Mouse (Mus musculus): ENCODE measurements at regions not wholly inside any gene's neighbourhood (a gene's known extent, or its start where the extent isn't known, plus 50 kb on each side); places are given as distances from the start of the nearest gene placed in this dataset.

GRCm38 (mm10) chr6:14025898-14026297 is 154.6 kb upstream of the 2610001J05Rik start:
- DNase-seq (ENCODE audit: low spot score) (no peak), ATAC-seq (ENCODE audit: extremely low read depth, insufficient number of reproducible peaks, low FRiP score, poor library complexity, severe bottlenecking) (no peak)
- Histone ChIP-seq H3K27me3 (ENCODE audit: insufficient read depth, low read length) (no peaks in the 10 kb centered on the region), H3K9me3 (replicated peaks) (no peaks in the 10 kb centered on the region), H3K4me1 (ENCODE audit: insufficient read depth, low read depth, low read length) (no peaks in the 10 kb centered on the region), H3K4me3 (ENCODE audit: low read depth, low read length) (no peak overlapping the region), H3K36me3 (replicated peaks) (no peaks in the 10 kb centered on the region)
- no peak for TF ChIP-seq POLR2AphosphoS5 (IDR thresholded peaks at IDR 0.05; ENCODE audit: insufficient replicate concordance, low read depth, low read length)
- TF ChIP-seq CTCF (IDR thresholded peaks at IDR 0.05; ENCODE audit: low read depth, low read length) = no peak
- no peak for TF ChIP-seq TAL1 (conservative IDR thresholded peaks at IDR 0.05; ENCODE audit: low read depth, low read length)
- no peak for TF ChIP-seq GATA1 (IDR thresholded peaks at IDR 0.05; ENCODE audit: borderline replicate concordance, low read length)
- no peak for TF ChIP-seq GATA2 (IDR thresholded peaks at IDR 0.05; ENCODE audit: borderline replicate concordance, low read depth, low read length)

- no peak overlapping the region for H3K4me3 ChIP-seq (ENCODE audit: low read depth, low read length)
- TF ChIP-seq GATA1 (IDR thresholded peaks at IDR 0.05; ENCODE audit: borderline replicate concordance, low read length) = no peak
- TF ChIP-seq CTCF (IDR thresholded peaks at IDR 0.05; ENCODE audit: low read depth, low read length) = no peak
- no peak for TF ChIP-seq GATA2 (IDR thresholded peaks at IDR 0.05; ENCODE audit: borderline replicate concordance, low read depth, low read length)
- TF ChIP-seq TAL1 (conservative IDR thresholded peaks at IDR 0.05; ENCODE audit: low read depth, low read length) = no peak
- TF ChIP-seq POLR2AphosphoS5 (IDR thresholded peaks at IDR 0.05; ENCODE audit: insufficient replicate concordance, low read depth, low read length) = no peak
- H3K9me3 ChIP-seq (replicated peaks) = no peaks in the 10 kb centered on the region
- no peaks in the 10 kb centered on the region for H3K27me3 ChIP-seq (ENCODE audit: insufficient read depth, low read length)
- H3K4me1 ChIP-seq (ENCODE audit: insufficient read depth, low read depth, low read length) = no peaks in the 10 kb centered on the region
- DNase-seq (ENCODE audit: low spot score) = no peak
- no peak for ATAC-seq (ENCODE audit: extremely low read depth, insufficient number of reproducible peaks, low FRiP score, poor library complexity, severe bottlenecking)
- no peaks in the 10 kb centered on the region for H3K36me3 ChIP-seq (replicated peaks)
These were observed 147.6 kb upstream of the 2610001J05Rik start for GRCm38 (mm10) chr6:14018928-14019327.

GRCm38 (mm10) chr6:13982606-13983389 is 111.5 kb upstream of the 2610001J05Rik start:
- no peaks in the 10 kb centered on the region for H3K4me1 ChIP-seq (ENCODE audit: insufficient read depth, low read depth, low read length)
- H3K4me3 ChIP-seq (ENCODE audit: low read depth, low read length) = no peak overlapping the region
- no peak for DNase-seq (ENCODE audit: low spot score)
- no peaks in the 10 kb centered on the region for H3K36me3 ChIP-seq (replicated peaks)
- no peak for ATAC-seq (ENCODE audit: extremely low read depth, insufficient number of reproducible peaks, low FRiP score, poor library complexity, severe bottlenecking)
- H3K9me3 ChIP-seq (replicated peaks) = peaks cover 12% of the 10 kb centered on the region
- no peaks in the 10 kb centered on the region for H3K27me3 ChIP-seq (ENCODE audit: insufficient read depth, low read length)
- TF ChIP-seq GATA2 (IDR thresholded peaks at IDR 0.05; ENCODE audit: borderline replicate concordance, low read depth, low read length) = no peak

GRCm38 (mm10) chr6:13974710-13975506 is 103.6 kb upstream of the 2610001J05Rik start:
- Histone ChIP-seq H3K9me3 (replicated peaks) (peaks cover 9% of the 10 kb centered on the region), H3K36me3 (replicated peaks) (no peaks in the 10 kb centered on the region), H3K4me1 (ENCODE audit: insufficient read depth, low read depth, low read length) (no peaks in the 10 kb centered on the region), H3K4me3 (ENCODE audit: low read depth, low read length) (no peak overlapping the region), H3K27me3 (ENCODE audit: insufficient read depth, low read length) (peaks cover 2% of the 10 kb centered on the region; the same call in 1 of the 2 replicates)
- ATAC-seq (ENCODE audit: extremely low read depth, insufficient number of reproducible peaks, low FRiP score, poor library complexity, severe bottlenecking) = no peak
- DNase-seq (ENCODE audit: low spot score) = no peak
- TF ChIP-seq TAL1 (conservative IDR thresholded peaks at IDR 0.05; ENCODE audit: low read depth, low read length) (no peak), GATA2 (IDR thresholded peaks at IDR 0.05; ENCODE audit: borderline replicate concordance, low read depth, low read length) (no peak), CTCF (IDR thresholded peaks at IDR 0.05; ENCODE audit: low read depth, low read length) (no peak), GATA1 (IDR thresholded peaks at IDR 0.05; ENCODE audit: borderline replicate concordance, low read length) (no peak)

GRCm38 (mm10) chr6:13964471-13964870 is 93.2 kb upstream of the 2610001J05Rik start:
- no peaks in the 10 kb centered on the region for H3K9me3 ChIP-seq (replicated peaks)
- no peaks in the 10 kb centered on the region for H3K36me3 ChIP-seq (replicated peaks)
- no peaks in the 10 kb centered on the region for H3K27me3 ChIP-seq (ENCODE audit: insufficient read depth, low read length)
- DNase-seq (ENCODE audit: low spot score) (no peak), ATAC-seq (ENCODE audit: extremely low read depth, insufficient number of reproducible peaks, low FRiP score, poor library complexity, severe bottlenecking) (no peak)
- TF ChIP-seq POLR2AphosphoS5 (IDR thresholded peaks at IDR 0.05; ENCODE audit: insufficient replicate concordance, low read depth, low read length) (no peak), GATA1 (IDR thresholded peaks at IDR 0.05; ENCODE audit: borderline replicate concordance, low read length) (no peak), TAL1 (conservative IDR thresholded peaks at IDR 0.05; ENCODE audit: low read depth, low read length) (no peak), GATA2 (IDR thresholded peaks at IDR 0.05; ENCODE audit: borderline replicate concordance, low read depth, low read length) (no peak), CTCF (IDR thresholded peaks at IDR 0.05; ENCODE audit: low read depth, low read length) (no peak)
- H3K4me3 ChIP-seq (ENCODE audit: low read depth, low read length) = no peak overlapping the region
- no peaks in the 10 kb centered on the region for H3K4me1 ChIP-seq (ENCODE audit: insufficient read depth, low read depth, low read length)

- H3K4me3 ChIP-seq (ENCODE audit: low read depth, low read length) = no peak overlapping the region
- no peaks in the 10 kb centered on the region for H3K4me1 ChIP-seq (ENCODE audit: insufficient read depth, low read depth, low read length)
- DNase-seq (ENCODE audit: low spot score) (no peak), ATAC-seq (ENCODE audit: extremely low read depth, insufficient number of reproducible peaks, low FRiP score, poor library complexity, severe bottlenecking) (no peak)
- no peaks in the 10 kb centered on the region for H3K36me3 ChIP-seq (replicated peaks)
- H3K27me3 ChIP-seq (ENCODE audit: insufficient read depth, low read length) = no peaks in the 10 kb centered on the region
- H3K9me3 ChIP-seq (replicated peaks) = no peaks in the 10 kb centered on the region
- TF ChIP-seq CTCF (IDR thresholded peaks at IDR 0.05; ENCODE audit: low read depth, low read length) = no peak
- no peak for TF ChIP-seq TAL1 (conservative IDR thresholded peaks at IDR 0.05; ENCODE audit: low read depth, low read length)
- no peak for TF ChIP-seq POLR2AphosphoS5 (IDR thresholded peaks at IDR 0.05; ENCODE audit: insufficient replicate concordance, low read depth, low read length)
- TF ChIP-seq GATA1 (IDR thresholded peaks at IDR 0.05; ENCODE audit: borderline replicate concordance, low read length) = no peak
- TF ChIP-seq GATA2 (IDR thresholded peaks at IDR 0.05; ENCODE audit: borderline replicate concordance, low read depth, low read length) = no peak
These were observed 92.7 kb upstream of the 2610001J05Rik start for GRCm38 (mm10) chr6:13964013-13964412.
